Mouse (Mus musculus): ENCODE data around the gene Pabpn1l.

Gene Pabpn1l

DNA sequence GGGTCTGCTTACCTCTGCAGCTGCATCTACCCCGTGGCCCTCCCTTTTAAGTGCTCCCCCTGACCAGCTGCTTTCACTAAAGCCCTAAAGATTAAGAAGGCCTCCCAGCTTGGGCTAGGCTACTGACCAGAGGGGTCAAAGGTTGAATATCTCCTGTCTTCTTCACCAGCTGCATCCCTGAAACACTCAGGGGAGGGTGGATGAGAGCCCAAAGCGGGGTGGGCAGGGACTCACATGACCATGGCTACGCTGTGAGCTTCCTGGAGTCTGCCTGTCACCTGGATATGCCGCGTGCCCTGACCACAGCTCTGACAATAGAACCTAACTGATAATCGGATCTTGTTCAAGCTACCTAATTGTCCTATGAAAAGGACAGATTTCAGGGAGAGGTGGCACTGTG is at the start of gene Pabpn1l:
Gene Pabpn1l, minus strand, starts transcription at position 13 of the 400 bp plus-strand sequence.
- CTCF ChIA-PET, result interaction anchor here (0.6 kb wide), 2 partner anchors 19 to 790 kb away, joined by 3 to 4 read pairs; no protein-coding TSS in a partner anchor

DNA sequence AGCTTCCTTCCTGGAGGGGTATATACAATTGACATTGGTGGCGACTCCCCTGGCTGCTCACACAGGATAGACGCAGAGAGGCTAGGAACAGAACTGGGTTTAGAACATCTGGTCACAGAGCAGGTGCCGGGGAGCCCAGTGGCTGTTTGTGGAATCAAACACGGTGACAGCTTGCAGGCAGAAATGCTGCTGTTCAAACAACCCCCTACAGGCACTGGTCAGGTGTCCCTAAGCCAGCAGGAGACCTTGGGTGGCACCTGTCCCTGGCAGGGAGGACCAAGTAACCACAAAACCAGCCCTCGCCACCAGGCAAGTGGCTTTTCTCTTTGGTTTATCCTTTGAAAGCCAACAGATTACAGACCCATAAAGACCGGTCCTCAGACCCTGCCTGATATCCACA is 49.4 kb upstream of the Pabpn1l start:
- CTCF ChIA-PET, result no interaction called here

GRCm38 (mm10) chr8:122670718-122671117 is 48.2 kb upstream of the Pabpn1l start:
- CTCF ChIA-PET, result no interaction called here

- CTCF ChIA-PET, result no interaction called here
Measured at GRCm38 (mm10) chr8:122670001-122670400, 47.5 kb upstream of the Pabpn1l start.

DNA sequence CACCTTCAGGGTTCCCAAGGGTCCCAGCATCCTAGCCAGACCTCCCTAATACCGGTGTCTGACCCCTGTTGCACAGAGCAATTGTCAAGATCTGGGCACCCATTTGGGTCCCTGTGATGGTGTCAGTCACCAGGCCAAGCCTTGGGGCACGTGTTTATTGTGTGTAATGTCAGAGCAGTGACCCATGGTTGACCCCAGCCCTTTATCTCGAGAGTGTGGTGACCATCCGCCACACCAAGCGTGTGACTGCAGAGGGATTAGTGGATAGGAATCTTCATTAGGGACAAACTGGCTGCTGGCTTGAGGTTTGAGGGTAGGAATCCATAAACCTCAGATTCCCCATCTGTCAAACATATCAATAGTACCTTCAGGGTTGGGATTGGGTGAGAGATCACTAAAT is 46.8 kb upstream of the Pabpn1l start:
- CTCF ChIA-PET, result no interaction called here

DNA sequence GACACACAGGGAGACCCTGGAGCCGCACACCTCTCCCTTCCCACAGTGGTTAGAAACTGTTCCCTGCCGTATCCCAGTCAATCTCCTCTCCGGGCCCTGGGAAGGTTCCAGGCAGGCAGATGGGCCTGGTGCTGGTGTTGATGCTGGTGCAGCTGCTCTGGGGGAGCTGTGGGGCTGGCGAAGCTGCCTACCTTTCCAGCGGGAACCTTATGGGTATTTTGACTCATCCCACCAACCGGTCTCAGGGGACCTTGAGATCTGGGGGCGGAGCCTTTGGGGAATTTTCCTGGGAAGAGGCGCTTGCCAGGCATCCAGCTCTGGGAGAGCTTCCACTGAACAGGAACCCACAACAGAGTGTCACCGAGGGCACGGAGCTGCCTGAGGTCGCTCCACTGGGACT is 45.3 kb upstream of the Pabpn1l start:
- CTCF ChIA-PET, result no interaction called here

GRCm38 (mm10) chr8:122666827-122667226 is 44.3 kb upstream of the Pabpn1l start:
- CTCF ChIA-PET, result no interaction called here

DNA sequence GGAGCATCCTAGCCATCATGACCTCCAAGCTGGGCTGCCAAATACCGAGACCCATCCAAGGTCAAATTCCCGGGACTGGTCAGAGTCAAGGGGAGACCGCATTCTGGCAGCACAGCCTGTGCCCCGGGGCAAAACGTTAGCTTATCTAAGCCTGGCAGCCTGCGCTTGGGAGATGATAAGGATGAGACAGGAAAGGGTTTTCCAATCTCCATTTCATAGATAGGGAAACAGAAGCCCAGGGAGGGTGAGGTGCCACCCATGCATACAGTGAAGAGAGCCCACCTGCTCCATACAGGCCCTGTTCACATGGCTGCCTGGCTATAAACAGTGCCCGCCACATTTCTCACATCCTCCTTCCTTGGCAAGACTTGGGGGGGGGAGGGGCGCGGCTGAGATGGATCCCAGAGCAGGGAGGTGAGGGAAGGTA is 43.8 kb upstream of the Pabpn1l start:
- CTCF ChIA-PET, result interaction anchor here (0.6 kb wide), 1 partner anchor 445 kb away, joined by 6 read pairs; no protein-coding TSS in a partner anchor

DNA sequence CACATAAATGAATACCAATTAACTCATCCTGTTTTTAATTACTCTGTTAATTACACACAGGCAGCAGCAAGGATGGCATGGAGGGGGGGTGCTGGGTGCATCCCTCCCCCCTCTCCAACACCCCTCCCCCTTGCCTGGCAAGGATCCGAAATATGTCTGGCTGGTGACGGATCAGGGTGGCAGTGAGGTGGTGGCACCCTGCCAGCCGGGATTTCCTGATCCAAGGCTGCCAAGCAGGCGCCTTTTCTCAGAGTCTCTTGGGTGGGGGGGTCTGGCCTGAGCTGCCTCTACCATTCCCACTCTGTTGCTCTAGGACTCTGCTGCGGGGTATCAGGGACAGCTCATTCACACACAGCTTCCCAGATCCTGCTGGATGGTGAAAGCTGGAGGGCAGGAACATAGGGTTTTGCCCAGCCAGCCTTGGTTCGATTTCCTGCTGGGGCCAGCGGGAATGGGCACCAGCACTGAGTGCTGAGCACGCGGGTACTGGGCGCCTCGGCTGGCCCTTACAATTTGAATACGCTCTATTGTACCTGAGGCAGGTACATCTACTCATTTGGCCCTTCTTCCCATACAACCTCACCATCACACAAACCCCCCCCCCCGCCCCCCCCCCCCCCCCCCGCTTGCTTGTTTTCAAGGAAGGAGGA is 43.3 kb upstream of the Pabpn1l start:
- CTCF ChIA-PET, result interaction anchor here (0.6 kb wide), 1 partner anchor 445 kb away, joined by 6 read pairs; no protein-coding TSS in a partner anchor

GRCm38 (mm10) chr8:122665221-122665620 is 42.7 kb upstream of the Pabpn1l start:
- CTCF ChIA-PET, result no interaction called here

- CTCF ChIA-PET, result no interaction called here
Measured at GRCm38 (mm10) chr8:122663670-122664069, 41.1 kb upstream of the Pabpn1l start.

DNA sequence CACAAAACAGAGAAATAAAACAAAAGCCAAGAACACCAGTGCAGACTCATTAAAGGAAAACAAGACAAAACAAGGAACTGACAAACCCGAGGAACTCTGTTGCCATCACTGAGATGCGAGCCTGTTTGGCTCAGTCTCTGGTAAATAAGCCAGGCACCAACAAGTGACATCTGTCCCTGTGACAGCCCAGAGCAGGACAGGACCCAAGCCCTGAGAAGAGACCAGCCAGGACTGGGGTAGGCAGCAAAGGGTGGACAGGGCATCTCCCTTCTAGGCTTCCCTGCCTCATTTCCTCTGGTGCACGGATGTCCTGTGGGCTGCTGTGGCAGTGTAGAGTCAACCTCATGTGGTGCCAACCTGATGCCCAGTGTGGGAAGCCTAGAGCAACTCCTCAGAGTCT is 40.6 kb upstream of the Pabpn1l start:
- CTCF ChIA-PET, result no interaction called here

GRCm38 (mm10) chr8:122661894-122662293 is 39.4 kb upstream of the Pabpn1l start:
- CTCF ChIA-PET, result no interaction called here

GRCm38 (mm10) chr8:122661138-122661537 is 38.6 kb upstream of the Pabpn1l start:
- CTCF ChIA-PET, result no interaction called here

GRCm38 (mm10) chr8:122660022-122660421 is 37.5 kb upstream of the Pabpn1l start:
- CTCF ChIA-PET, result interaction anchor here (0.5 to 1.5 kb wide), 4 partner anchors 41 to 625 kb away, joined by 3 read pairs; no protein-coding TSS in a partner anchor

DNA sequence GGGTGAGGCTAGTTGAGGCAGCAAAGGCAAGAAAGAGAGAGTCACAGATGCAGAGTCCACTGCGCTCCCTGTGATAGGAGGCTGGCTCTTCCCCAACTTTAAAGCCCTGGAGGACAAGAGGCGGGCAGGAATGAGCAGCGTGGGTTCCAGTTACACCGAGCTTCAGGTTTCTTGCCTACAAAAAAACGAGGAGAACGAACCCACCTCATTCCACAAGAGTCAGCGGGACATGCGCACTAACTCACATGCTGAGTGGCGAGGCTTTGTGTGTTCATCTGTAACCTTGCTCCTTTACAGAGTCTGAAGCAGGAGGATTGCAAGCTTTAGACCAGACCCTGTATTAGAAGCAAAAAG is 36.2 kb upstream of the Pabpn1l start:
- CTCF ChIA-PET, result interaction anchor here (1.5 kb wide), 1 partner anchor 40 kb away, joined by 3 read pairs; no protein-coding TSS in a partner anchor

DNA sequence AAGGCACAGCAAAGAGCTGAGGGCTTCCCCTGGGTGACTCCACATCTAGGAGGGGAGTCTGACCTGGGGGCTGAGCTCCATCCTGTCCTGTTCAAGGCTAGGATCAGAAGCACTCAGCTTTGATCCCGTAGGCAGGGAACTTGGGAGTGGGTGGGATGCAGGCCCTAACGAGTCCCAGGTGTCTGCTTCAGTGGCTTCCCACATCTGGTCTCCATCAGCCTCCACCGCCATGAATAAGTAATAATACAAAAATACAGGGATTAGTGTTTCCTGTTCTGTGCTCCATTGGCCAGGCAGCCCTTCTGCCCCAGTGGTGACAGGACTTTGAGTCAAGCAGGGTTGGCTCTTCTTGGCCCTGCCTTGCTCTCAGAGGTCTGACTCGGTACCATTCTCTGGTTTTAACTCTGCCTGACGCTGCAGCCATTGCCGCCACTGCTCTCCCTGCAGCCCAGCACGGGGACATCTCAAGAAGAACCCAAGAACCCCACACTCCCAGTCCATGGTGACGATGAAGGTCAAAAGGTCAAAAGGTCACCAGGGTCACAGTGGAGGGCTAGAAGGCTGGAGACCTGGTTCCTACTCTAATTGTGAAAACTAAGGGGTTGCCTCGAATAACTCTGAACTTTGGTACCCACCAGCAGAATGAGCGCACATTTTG is 35.7 kb upstream of the Pabpn1l start:
- CTCF ChIA-PET, result no interaction called here

GRCm38 (mm10) chr8:122656056-122656999 is 33.8 kb upstream of the Pabpn1l start:
- CTCF ChIA-PET, result no interaction called here

GRCm38 (mm10) chr8:122654768-122655167 is 32.2 kb upstream of the Pabpn1l start:
- CTCF ChIA-PET, result interaction anchor here (0.9 kb wide), 1 partner anchor 104 kb away, joined by 3 read pairs; no protein-coding TSS in a partner anchor

DNA sequence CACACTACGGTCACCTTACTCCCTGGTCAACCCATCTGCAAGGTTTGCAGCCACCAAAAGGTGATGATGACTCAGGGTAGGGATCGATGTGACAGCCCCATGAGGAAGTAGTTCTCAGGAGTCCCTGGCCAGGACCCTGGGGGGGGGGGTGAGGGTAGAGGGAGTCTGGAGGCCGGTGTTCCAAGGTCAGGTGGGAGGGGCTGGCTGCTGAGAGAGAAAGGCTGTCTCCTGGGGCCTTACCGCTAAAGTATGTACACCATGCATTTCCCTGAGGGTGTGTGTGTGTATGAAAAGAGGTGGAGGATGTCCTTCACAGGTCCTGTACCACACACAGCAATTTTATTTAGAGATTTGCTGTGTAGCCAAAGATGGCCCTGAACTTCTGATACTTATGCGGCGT is 30.1 kb upstream of the Pabpn1l start:
- CTCF ChIA-PET, result no interaction called here

DNA sequence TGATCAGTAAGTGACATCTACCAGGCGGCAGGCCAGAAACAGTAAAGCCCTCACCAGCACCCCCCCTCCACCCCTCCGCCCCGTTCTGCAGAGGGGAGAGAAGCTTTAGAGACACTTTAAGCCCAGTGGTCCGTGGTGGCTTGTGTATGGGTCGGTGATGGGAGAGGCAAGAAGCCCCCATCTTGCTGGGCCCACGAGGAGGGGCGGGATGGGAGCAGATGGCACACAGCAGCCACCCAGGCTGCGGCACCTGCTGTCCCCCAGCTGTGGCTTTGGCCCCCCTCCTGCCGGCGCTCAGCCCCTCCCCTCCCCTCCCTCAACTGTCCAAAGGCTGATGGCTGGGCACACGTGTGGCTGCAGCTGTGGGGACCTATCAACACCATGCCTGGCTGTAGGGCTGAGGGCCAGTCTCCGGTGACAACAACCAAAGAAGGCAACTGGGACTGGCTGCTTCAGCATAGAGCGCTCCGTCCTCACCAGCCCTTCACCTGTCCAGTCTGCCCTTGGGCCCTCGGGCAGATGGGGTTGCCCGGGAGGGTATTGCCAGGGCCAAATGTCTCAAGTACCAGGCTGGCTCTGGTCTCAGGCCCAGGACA is 28.9 kb upstream of the Pabpn1l start:
- CTCF ChIA-PET, result no interaction called here

All from spleen, embryonic (tissue).